Mouse (Mus musculus): ENCODE measurements around the gene Olfr1054. TPM values are rescaled to one million over a fixed set of nuclear protein-coding genes. Genes with fewer than 3 reads are reported as not detected.

Olfr1054 gene
- polyA plus RNA-seq, 1 experiment from 2014 or later, result not detected

DNA sequence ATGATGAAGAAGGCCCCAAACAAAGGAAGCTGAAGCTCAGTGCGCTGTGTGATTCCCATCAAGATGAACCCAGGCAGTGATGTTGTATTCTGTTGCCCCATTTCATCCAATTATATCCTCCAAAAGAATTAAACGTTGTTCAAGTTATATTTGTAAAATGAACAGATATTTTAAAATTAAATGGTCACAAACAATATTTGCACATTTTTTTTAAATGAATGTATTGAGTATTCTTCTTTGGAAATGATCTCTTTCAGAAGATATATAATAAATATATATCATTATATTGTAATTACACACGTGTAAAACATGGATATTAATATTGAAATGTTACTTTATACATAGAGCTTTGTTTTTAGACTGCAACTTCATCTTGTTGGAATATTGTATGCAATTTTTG lies 20.0 kb downstream of the Olfr1054 start, which contains the start of gene Olfr1053:
Olfr1053 (minus strand) TSS at position 101 of the 400 bp plus-strand sequence.
- H3K4me2 ChIP-seq (replicated peaks; ENCODE audit: low read depth), result no peak within 1 kb of the TSS
- no peaks in the 10 kb centered on the region for H3K4me1 ChIP-seq (replicated peaks; ENCODE audit: control insufficient read depth, insufficient read depth)
- no peaks in the 10 kb centered on the region for H3K36me3 ChIP-seq (ENCODE audit: control insufficient read depth, insufficient read depth, low read length)
- 59% methylated on average over 3 of the region's 3 CpGs for WGBS
- H3K27ac ChIP-seq (replicated peaks), result no peak within 1 kb of the TSS
- no peaks in the 10 kb centered on the region for H3K27me3 ChIP-seq (ENCODE audit: control insufficient read depth, insufficient read depth, low read length)
- no peaks in the 10 kb centered on the region for H3K9me3 ChIP-seq (ENCODE audit: control insufficient read depth, low read length)
- H3K4me3 ChIP-seq (ENCODE audit: low read depth, low read length), result no peak within 1 kb of the TSS
- ATAC-seq (ENCODE audit: low FRiP score, low TSS enrichment), result no peak
- H3K9ac ChIP-seq (ENCODE audit: low read length), result no peak within 1 kb of the TSS
- DNase-seq (ENCODE audit: low spot score), result no peak
- TF ChIP-seq CTCF (IDR thresholded peaks at IDR 0.05; ENCODE audit: low read depth) (no peak), EP300 (optimal IDR thresholded peaks at IDR 0.05) (no peak)

DNA sequence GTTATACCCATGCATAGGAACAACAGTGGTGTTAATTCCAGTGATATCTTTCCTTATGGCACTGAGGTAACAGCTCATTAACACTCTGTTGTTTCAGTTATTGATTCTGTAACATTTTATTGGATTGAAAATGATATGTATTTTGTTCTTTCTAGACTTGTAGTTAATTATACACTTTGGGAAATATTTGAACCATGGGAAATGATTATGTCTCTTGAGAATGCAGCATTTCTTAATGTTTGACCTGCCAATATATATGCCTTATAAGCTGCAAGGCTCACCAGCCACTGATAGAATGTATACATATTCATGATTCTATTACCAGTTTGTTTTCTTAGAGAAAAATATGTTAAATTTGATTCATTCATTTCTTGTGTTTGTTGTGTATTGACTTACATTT lies 43.1 kb downstream of the Olfr1054 start, which contains the start of gene Olfr1052:
Olfr1052 (plus strand) TSS at position 301 of the 400 bp plus-strand sequence.
- Histone ChIP-seq H3K27ac (replicated peaks) (no peak within 1 kb of the TSS), H3K4me1 (replicated peaks; ENCODE audit: control insufficient read depth, insufficient read depth) (no peaks in the 10 kb centered on the region), H3K9ac (ENCODE audit: low read length) (no peak within 1 kb of the TSS), H3K4me2 (replicated peaks; ENCODE audit: low read depth) (no peak within 1 kb of the TSS), H3K27me3 (ENCODE audit: control insufficient read depth, insufficient read depth, low read length) (no peaks in the 10 kb centered on the region), H3K4me3 (ENCODE audit: low read depth, low read length) (no peak within 1 kb of the TSS), H3K9me3 (ENCODE audit: control insufficient read depth, low read length) (no peaks in the 10 kb centered on the region), H3K36me3 (ENCODE audit: control insufficient read depth, insufficient read depth, low read length) (no peaks in the 10 kb centered on the region)
- no peak for TF ChIP-seq EP300 (optimal IDR thresholded peaks at IDR 0.05)
- no peak for TF ChIP-seq CTCF (IDR thresholded peaks at IDR 0.05; ENCODE audit: low read depth)
- DNase-seq (ENCODE audit: low spot score), result no peak
- no peak for ATAC-seq (ENCODE audit: low FRiP score, low TSS enrichment)

Other genes starting within 250 kb of the Olfr1054 start
- gene Olfr1037, start 248.0 kb downstream of the Olfr1054 start, polyA plus RNA-seq (2015; fragmentation: Nextera tagmentation; extraction: Ambion mirVana), result not detected in 2 replicates
- gene Olfr1039, start 199.5 kb downstream of the Olfr1054 start, polyA plus RNA-seq (2015; fragmentation: Nextera tagmentation; extraction: Ambion mirVana), result not detected in 2 replicates
- gene Olfr1040, start 188.7 kb downstream of the Olfr1054 start, polyA plus RNA-seq (2015; fragmentation: Nextera tagmentation; extraction: Ambion mirVana), result not detected in 2 replicates
- 0.01 TPM in 1 of 2 replicates, not detected in the other for gene Olfr1042, start 173.6 kb downstream of the Olfr1054 start, polyA plus RNA-seq (2015; fragmentation: Nextera tagmentation; extraction: Ambion mirVana)
- not detected in 2 replicates for gene Olfr1043, start 167.9 kb downstream of the Olfr1054 start, polyA plus RNA-seq (2015; fragmentation: Nextera tagmentation; extraction: Ambion mirVana)
- gene Olfr1044, start 157.6 kb downstream of the Olfr1054 start, polyA plus RNA-seq (2015; fragmentation: Nextera tagmentation; extraction: Ambion mirVana), result not detected in 2 replicates
- 0.05 TPM in 1 of 2 replicates, not detected in the other for gene Olfr52, start 149.8 kb downstream of the Olfr1054 start, polyA plus RNA-seq (2015; fragmentation: Nextera tagmentation; extraction: Ambion mirVana)
- gene Olfr1045, start 132.4 kb downstream of the Olfr1054 start, polyA plus RNA-seq (2015; fragmentation: Nextera tagmentation; extraction: Ambion mirVana), result not detected in 2 replicates
- gene Olfr1046, start 116.1 kb downstream of the Olfr1054 start, polyA plus RNA-seq (2015; fragmentation: Nextera tagmentation; extraction: Ambion mirVana), result not detected in 2 replicates
- gene Olfr1047, start 104.0 kb downstream of the Olfr1054 start, polyA plus RNA-seq (2015; fragmentation: Nextera tagmentation; extraction: Ambion mirVana), result not detected in 2 replicates
- not detected in 2 replicates for gene Olfr1048, start 95.1 kb downstream of the Olfr1054 start, polyA plus RNA-seq (2015; fragmentation: Nextera tagmentation; extraction: Ambion mirVana)
- gene Olfr1049, start 77.1 kb downstream of the Olfr1054 start, polyA plus RNA-seq (2015; fragmentation: Nextera tagmentation; extraction: Ambion mirVana), result not detected in 2 replicates
- gene Olfr1051, start 56.3 kb downstream of the Olfr1054 start, polyA plus RNA-seq (2015; fragmentation: Nextera tagmentation; extraction: Ambion mirVana), result not detected in 2 replicates
- gene Olfr1052, start 43.0 kb downstream of the Olfr1054 start, polyA plus RNA-seq (2015; fragmentation: Nextera tagmentation; extraction: Ambion mirVana), result not detected in 2 replicates
- not detected in 2 replicates for gene Olfr1053, start 20.1 kb downstream of the Olfr1054 start, polyA plus RNA-seq (2015; fragmentation: Nextera tagmentation; extraction: Ambion mirVana)
- gene Olfr1055, start 14.9 kb upstream of the Olfr1054 start, polyA plus RNA-seq (2015; fragmentation: Nextera tagmentation; extraction: Ambion mirVana), result not detected in 2 replicates
- not detected in 2 replicates for gene Olfr1056, start 27.0 kb upstream of the Olfr1054 start, polyA plus RNA-seq (2015; fragmentation: Nextera tagmentation; extraction: Ambion mirVana)
- not detected in 2 replicates for gene Olfr1057, start 43.0 kb upstream of the Olfr1054 start, polyA plus RNA-seq (2015; fragmentation: Nextera tagmentation; extraction: Ambion mirVana)
- gene Olfr1058, start 53.1 kb upstream of the Olfr1054 start, polyA plus RNA-seq (2015; fragmentation: Nextera tagmentation; extraction: Ambion mirVana), result not detected in 2 replicates
- gene Olfr1061, start 78.6 kb upstream of the Olfr1054 start, polyA plus RNA-seq (2015; fragmentation: Nextera tagmentation; extraction: Ambion mirVana), result not detected in 2 replicates
- gene Olfr1062, start 91.3 kb upstream of the Olfr1054 start, polyA plus RNA-seq (2015; fragmentation: Nextera tagmentation; extraction: Ambion mirVana), result not detected in 2 replicates
- not detected in 2 replicates for gene Olfr1065, start 115.2 kb upstream of the Olfr1054 start, polyA plus RNA-seq (2015; fragmentation: Nextera tagmentation; extraction: Ambion mirVana)
- not detected in 2 replicates for gene Olfr1066, start 120.8 kb upstream of the Olfr1054 start, polyA plus RNA-seq (2015; fragmentation: Nextera tagmentation; extraction: Ambion mirVana)
- gene Olfr228, start 152.0 kb upstream of the Olfr1054 start, polyA plus RNA-seq (2015; fragmentation: Nextera tagmentation; extraction: Ambion mirVana), result not detected in 2 replicates
- gene Olfr1076, start 173.0 kb upstream of the Olfr1054 start, polyA plus RNA-seq (2015; fragmentation: Nextera tagmentation; extraction: Ambion mirVana), result not detected in 2 replicates
- not detected in 2 replicates for gene Olfr1079, start 207.0 kb upstream of the Olfr1054 start, polyA plus RNA-seq (2015; fragmentation: Nextera tagmentation; extraction: Ambion mirVana)
- gene Olfr1080, start 222.8 kb upstream of the Olfr1054 start, polyA plus RNA-seq (2015; fragmentation: Nextera tagmentation; extraction: Ambion mirVana), result not detected in 2 replicates